Mouse (Mus musculus) kidney, embryonic 14.5 days (tissue): ENCODE measurements around the gene Supt4a. TPM values are rescaled to one million over a fixed set of nuclear protein-coding genes. Genes with fewer than 3 reads are reported as not detected.

Source experiments
- ATAC-seq: fragments of 200-750 bp; cut with Nextera tagmentation; 2 replicates; pipeline ENCODE4 v1.8.0; 2017; ENCODE audit warnings: moderate number of reproducible peaks, mild to moderate bottlenecking, moderate TSS enrichment, moderate library complexity; ENCODE audit not compliant: low FRiP score, low TSS enrichment
- H3K27ac ChIP-seq: fragments of 300-500 bp; sonication (generic); 2 replicates; pipeline ENCODE4 v1.5.1; 2014; ENCODE audit warnings: low read depth, mild to moderate bottlenecking, low read length, moderate library complexity, mixed read lengths
- H3K27me3 ChIP-seq: fragments of 300-500 bp; sonication (generic); 2 replicates; pipeline ENCODE4 v1.6.1; 2014; ENCODE audit warnings: mild to moderate bottlenecking, low read length; ENCODE audit not compliant: control insufficient read depth, insufficient read depth
- H3K36me3 ChIP-seq: fragments of 300-500 bp; sonication (generic); 2 replicates; pipeline ENCODE4 v1.6.1; 2014; ENCODE audit warnings: low read length, mixed read lengths; ENCODE audit not compliant: control insufficient read depth, insufficient read depth
- H3K4me1 ChIP-seq: fragments of 300-500 bp; sonication (generic); 2 replicates; pipeline ENCODE4 v1.6.1; 2014; ENCODE audit warnings: low read length, mixed read lengths; ENCODE audit not compliant: control insufficient read depth, insufficient read depth
- H3K4me2 ChIP-seq: fragments of 300-500 bp; sonication (generic); replicated peaks from 2 replicates; pipeline ENCODE4 v1.6.1; 2014; ENCODE audit warnings: low read depth, mild to moderate bottlenecking, low read length
- H3K4me3 ChIP-seq: fragments of 300-500 bp; sonication (generic); 2 replicates; pipeline ENCODE4 v1.5.1; 2014; ENCODE audit warnings: mild to moderate bottlenecking, low read length
- H3K9ac ChIP-seq: fragments of 300-500 bp; sonication (generic); 2 replicates; pipeline ENCODE4 v1.6.1; 2014; ENCODE audit warnings: low read depth, mild to moderate bottlenecking, low read length, moderate library complexity
- H3K9me3 ChIP-seq: fragments of 300-500 bp; sonication (generic); 2 replicates; pipeline ENCODE4 v1.6.1; 2016; ENCODE audit warnings: low read length; ENCODE audit not compliant: control insufficient read depth
- WGBS: fragments of 180-500 bp; shearing (Covaris S2); extraction: QIAGEN DNeasy Blood & Tissue Kit; methylation state at CpG from one replicate; pipeline ENCODE4 v1.1.7; 2014; 5-methylcytosine and 5-hydroxymethylcytosine counted together
- polyA plus RNA-seq: library from polyadenylated mRNA; unstranded; fragments of >200 nt; fragmentation: Nextera tagmentation; extraction: Ambion mirVana; gene quantifications from 2 replicates; pipeline ENCODE4 v1.2.1, GENCODE M21; 2014

The Supt4a gene
- polyA plus RNA-seq, result 188 and 200 TPM in 2 replicates

DNA sequence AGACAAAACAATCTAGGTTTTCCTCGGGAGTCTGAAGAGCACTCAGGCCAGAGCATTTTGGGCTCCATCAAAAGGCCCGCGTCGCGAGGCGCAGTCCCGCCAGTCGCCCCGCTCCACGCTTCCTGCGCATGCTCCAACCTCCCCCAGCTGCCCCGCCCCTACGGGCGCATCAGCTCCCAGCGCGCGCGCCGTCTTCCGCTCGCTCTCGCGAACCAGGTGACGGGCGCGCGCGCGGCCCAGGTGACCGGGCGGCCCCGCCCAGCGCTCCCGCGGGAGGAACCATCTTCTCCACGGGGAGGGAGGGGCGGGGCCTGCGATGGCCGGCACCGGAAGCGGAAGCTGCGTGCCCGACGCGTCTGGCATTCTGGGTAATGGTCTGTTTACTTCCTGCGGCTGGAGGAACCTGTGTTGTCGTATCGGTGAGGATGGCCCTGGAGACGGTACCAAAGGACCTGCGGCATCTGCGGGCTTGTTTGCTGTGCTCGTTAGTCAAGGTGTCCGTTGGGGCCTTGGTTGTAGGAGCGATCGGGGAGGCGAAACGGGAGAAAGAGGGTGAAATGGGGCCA lies at the start of gene Supt4a:
TSS of gene Supt4a (plus strand) at position 378 of the 566 bp plus-strand sequence.
- Histone ChIP-seq H3K27me3 (0 out of 2 replicates have a peak, but pooled peaks cover 3% of the 10 kb centered on the region), H3K36me3 (peaks cover 21% of the 10 kb centered on the region), H3K27ac (peak within 1 kb of the TSS; percentile 81; the same call in 1 of the 2 replicates), H3K4me2 (peak within 1 kb of the TSS; percentile 86), H3K4me3 (peak within 1 kb of the TSS; percentile 92), H3K9ac (peak within 1 kb of the TSS; percentile 84), H3K9me3 (no peaks in the 10 kb centered on the region), H3K4me1 (peaks cover 10% of the 10 kb centered on the region; the same call in 1 of the 2 replicates)
- 3% methylated on average over 57 of the region's 57 CpGs for WGBS
- ATAC-seq, result peak; percentile 92

DNA sequence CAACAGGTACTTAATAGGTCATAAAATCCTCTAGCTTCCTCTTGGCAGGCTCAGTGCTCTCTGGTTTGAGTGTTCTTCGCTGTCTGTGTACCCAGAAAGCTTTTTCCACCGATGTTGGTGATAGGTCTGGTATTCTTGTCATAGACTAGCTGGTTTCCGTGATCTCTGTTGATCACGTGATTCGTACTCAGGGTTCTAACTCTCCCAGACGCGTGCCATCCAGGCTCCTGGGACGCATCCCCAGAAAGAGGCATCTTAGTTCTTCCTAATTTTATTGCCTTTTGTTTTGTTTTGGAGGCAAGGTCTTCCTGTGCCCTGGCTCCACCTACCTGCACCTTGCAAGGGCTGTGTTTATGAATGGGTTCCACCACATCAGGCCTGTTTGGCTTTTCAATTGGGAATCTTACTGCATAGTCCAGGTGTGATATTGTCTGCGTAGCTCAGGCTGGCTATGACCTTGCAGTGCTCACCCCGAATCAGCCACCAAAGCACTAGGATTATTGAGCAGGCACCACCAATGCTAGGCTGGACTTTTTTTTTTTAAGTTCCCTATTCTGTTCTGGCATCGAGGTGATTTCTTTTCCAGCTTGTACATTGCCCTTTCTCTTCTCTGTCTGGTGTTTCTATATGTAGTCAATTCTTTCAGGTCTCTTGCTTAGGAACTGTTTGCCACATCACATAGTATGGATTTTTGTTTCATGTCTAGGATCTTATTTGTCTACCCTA lies 48.7 kb upstream of the Supt4a start:
- no peak for ATAC-seq
- H3K27ac ChIP-seq, result peak overlapping the region; percentile 84

DNA sequence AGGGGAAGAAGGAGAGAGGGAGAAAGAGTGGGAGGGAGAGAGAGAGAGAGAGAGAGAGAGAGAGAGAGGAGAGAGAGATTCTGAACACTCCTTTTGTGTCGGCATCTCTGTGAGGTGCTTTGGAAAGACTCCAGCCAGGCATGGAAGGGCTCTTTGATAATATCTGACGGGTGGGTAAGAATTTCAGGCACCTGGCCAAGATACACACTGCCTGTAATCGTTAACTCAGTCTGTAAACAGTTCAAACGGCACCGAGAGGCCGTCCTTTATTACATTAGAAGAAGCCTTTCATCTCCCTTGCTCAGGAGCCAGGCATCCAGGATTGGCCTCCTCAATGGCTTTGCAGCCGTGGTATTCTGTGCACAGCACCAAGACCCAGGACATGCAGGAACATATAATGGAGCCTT lies 47.9 kb upstream of the Supt4a start:
- WGBS, result 1% methylated on average over 7 of the region's 7 CpGs
- Histone ChIP-seq H3K27ac (peak overlapping the region; percentile 84), H3K27me3 (no peaks in the 10 kb centered on the region), H3K9me3 (no peaks in the 10 kb centered on the region), H3K4me3 (no peak overlapping the region), H3K4me2 (peak overlapping the region; percentile 12; the same call in 1 of the 2 replicates), H3K36me3 (no peaks in the 10 kb centered on the region), H3K4me1 (peaks cover 25% of the 10 kb centered on the region), H3K9ac (no peak overlapping the region)
- ATAC-seq, result peak; percentile 81

More for the DNA sequence above, 48.7 kb upstream of the Supt4a start:
- Histone ChIP-seq H3K9me3 (no peaks in the 10 kb centered on the region), H3K4me3 (no peak overlapping the region), H3K4me2 (no peak overlapping the region; the same call in 1 of the 2 replicates), H3K4me1 (peaks cover 25% of the 10 kb centered on the region), H3K9ac (no peak overlapping the region), H3K27me3 (no peaks in the 10 kb centered on the region), H3K36me3 (no peaks in the 10 kb centered on the region)
- WGBS, result 70% methylated on average over 11 of the region's 11 CpGs

DNA sequence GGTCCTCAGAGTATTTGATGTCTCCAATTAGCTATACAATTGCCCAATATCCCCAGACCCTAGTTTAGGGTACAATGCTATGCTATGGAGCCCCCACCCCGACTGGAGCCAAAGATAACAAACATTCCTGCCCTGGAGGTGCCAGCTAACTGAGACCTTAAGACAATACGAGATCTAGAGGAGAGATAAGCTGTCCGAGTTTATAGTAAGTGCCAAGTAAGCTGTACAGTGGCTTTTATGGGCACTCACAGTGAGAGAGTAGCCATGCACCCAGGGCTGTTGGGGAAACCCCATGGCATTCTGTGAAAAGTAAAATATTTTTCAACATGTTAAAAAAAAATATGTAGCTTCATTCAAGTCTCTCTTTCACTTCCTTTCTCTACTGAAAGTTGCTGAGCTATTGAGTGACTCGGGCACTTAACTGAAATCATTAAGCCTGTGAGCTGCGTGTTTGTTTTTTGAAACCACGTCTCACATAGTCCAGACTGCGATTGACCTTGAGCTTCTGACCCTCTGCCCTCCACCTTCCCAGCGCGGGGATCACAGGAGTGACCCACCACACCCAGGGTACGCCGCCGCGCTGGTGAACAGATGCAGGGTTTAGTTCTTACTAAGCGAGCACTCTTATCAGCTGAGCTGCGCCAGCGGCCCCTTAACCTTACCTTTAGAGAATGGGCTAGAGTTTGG lies 47.2 kb upstream of the Supt4a start:
- WGBS, result 45% methylated on average over 16 of the region's 16 CpGs
- no peak for ATAC-seq
- H3K27ac ChIP-seq, result peak overlapping the region; percentile 84

DNA sequence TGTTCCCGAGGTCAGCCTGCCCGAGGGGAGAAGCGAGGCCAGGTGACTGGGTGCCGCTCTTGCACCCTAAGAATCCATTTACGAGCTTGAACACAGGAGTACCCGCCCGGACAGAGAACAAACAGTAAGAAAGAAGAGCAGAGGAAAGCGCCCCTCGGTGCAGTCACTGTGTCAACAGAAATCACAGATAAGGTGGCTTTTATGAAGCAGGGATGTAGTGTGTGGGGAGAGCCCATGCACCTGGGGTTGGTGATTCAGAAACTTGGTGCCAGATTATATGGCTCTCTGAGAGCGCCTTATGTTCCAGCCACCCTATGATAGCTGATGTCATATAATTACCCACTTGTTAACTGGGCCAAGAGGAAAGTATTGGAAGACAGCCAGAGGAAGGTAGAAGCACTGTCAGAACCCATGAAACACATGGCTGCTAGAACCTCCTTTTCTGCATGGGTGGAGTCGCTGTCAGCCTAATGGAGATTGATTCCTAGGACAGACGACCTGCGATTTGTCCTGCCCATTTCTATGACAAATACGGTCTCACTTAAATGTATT lies 40.1 kb upstream of the Supt4a start:
- H3K4me1 ChIP-seq, result 0 out of 2 replicates have a peak, but pooled peaks cover 4% of the 10 kb centered on the region
- H3K36me3 ChIP-seq, result no peaks in the 10 kb centered on the region
- H3K4me3 ChIP-seq, result no peak overlapping the region
- H3K4me2 ChIP-seq, result no peak overlapping the region
- H3K27me3 ChIP-seq, result no peaks in the 10 kb centered on the region
- WGBS, result 57% methylated on average over 14 of the region's 14 CpGs
- H3K9ac ChIP-seq, result no peak overlapping the region
- H3K27ac ChIP-seq, result no peak overlapping the region
- no peak for ATAC-seq
- no peaks in the 10 kb centered on the region for H3K9me3 ChIP-seq

More for the DNA sequence above, 47.2 kb upstream of the Supt4a start:
- no peaks in the 10 kb centered on the region for H3K36me3 ChIP-seq
- H3K4me2 ChIP-seq, result peak overlapping the region; percentile 12; the same call in 1 of the 2 replicates
- H3K27me3 ChIP-seq, result no peaks in the 10 kb centered on the region
- H3K9ac ChIP-seq, result peak overlapping the region; percentile 24; the same call in 1 of the 2 replicates
- no peak overlapping the region for H3K4me3 ChIP-seq
- no peaks in the 10 kb centered on the region for H3K9me3 ChIP-seq
- peaks cover 25% of the 10 kb centered on the region for H3K4me1 ChIP-seq

DNA sequence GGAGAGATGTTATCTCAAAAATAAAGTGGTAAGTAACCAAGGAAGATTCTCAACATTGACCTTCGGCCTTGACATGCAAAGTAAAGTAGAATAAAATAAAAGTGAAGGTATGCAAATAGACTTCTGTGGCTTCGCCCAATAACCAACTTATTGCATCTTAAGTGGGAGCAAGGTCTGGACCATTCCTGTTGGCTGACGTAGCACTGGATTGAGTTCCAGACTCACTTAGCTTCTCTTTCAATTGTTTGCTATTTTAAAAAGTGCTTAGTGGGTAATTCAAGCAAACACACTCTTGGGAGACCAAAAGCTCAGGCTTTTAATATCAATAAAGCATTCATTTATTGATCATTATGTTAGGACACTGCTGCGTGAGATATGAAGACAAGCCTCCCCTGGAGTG lies 39.2 kb upstream of the Supt4a start:
- no peak for ATAC-seq
- no peak overlapping the region for H3K27ac ChIP-seq
- H3K4me1 ChIP-seq, result no peaks in the 10 kb centered on the region
- no peak overlapping the region for H3K4me2 ChIP-seq
- H3K4me3 ChIP-seq, result no peak overlapping the region
- 91% methylated on average over 4 of the region's 4 CpGs for WGBS
- H3K9ac ChIP-seq, result no peak overlapping the region
- H3K36me3 ChIP-seq, result no peaks in the 10 kb centered on the region
- H3K27me3 ChIP-seq, result no peaks in the 10 kb centered on the region
- no peaks in the 10 kb centered on the region for H3K9me3 ChIP-seq

DNA sequence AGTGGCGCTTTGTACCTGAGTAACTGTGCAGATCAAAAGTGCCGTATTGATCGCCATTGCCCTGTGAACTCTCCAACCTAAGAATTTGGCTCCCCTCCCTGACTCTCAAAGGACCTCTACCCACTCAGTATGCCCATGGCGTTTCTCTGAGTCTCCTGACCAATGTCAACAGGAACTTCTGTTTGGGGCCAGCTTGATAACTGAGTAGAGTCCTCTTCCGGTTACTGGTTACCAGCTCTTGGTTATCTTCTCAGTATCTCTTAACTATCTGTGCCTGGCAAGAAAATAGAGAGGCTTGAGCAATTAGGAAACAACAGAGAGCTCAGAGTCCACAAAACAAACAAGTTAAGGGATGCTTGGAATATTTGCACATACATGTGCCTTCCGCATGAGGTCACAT lies 36.2 kb upstream of the Supt4a start:
- H3K4me1 ChIP-seq, result no peaks in the 10 kb centered on the region
- H3K9me3 ChIP-seq, result no peaks in the 10 kb centered on the region
- no peak for ATAC-seq
- H3K4me3 ChIP-seq, result no peak overlapping the region
- no peaks in the 10 kb centered on the region for H3K27me3 ChIP-seq
- H3K36me3 ChIP-seq, result no peaks in the 10 kb centered on the region
- 71% methylated on average over 6 of the region's 6 CpGs for WGBS
- no peak overlapping the region for H3K4me2 ChIP-seq
- no peak overlapping the region for H3K27ac ChIP-seq
- no peak overlapping the region for H3K9ac ChIP-seq

DNA sequence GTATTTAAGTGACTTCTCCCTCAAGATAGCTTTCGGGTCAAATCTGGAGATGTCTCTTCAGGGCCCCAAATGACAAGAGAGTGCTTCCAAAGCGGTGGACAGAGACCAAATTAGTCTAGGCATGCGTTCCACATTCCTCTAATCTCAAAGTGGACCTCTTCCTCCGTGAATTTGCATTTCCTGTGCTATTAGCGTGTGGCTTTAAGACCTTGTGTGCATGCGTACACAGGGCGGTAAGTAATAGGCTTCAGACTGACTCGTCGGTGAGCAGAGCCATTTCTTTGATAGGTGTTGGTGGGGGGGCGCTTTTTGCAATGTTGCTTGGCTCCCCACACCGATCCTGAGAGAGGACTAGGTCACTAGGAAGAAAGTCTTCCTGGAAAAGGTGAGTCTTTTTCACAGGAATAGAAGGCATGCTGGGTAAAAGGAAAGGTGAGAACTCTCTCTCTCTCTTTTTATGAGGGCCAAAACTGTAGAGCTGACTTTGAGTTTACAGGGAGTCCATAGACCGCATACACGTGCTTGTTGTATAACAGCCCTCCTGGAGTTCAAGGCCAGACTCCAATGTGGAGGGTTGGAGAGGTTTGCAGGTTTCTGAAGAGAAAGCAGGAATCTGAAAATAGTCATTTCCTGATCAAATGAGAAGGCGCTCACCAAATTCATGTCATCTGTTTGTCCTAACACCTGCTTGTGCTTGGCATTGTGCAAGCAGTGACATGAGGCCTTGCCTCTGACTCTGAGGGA lies 35.3 kb upstream of the Supt4a start:
- Histone ChIP-seq H3K4me3 (no peak overlapping the region), H3K4me2 (no peak overlapping the region), H3K27me3 (no peaks in the 10 kb centered on the region), H3K36me3 (no peaks in the 10 kb centered on the region), H3K27ac (no peak overlapping the region), H3K9me3 (no peaks in the 10 kb centered on the region), H3K4me1 (no peaks in the 10 kb centered on the region), H3K9ac (no peak overlapping the region)
- 83% methylated on average over 14 of the region's 14 CpGs for WGBS
- ATAC-seq, result no peak
